Mouse (Mus musculus) limb, embryonic 13.5 days (tissue): ENCODE data around the gene Cplx3. TPM values are rescaled to one million over a fixed set of nuclear protein-coding genes. Genes with fewer than 3 reads are reported as not detected.

Experiments
- ATAC-seq: fragments of 200-750 bp; cut with Nextera tagmentation; 2 replicates; pipeline ENCODE4 v1.8.0; 2017; ENCODE audit warnings: low read depth, moderate number of reproducible peaks, moderate TSS enrichment; ENCODE audit not compliant: low FRiP score
- H3K27ac ChIP-seq: fragments of 300-500 bp; sonication (generic); 2 replicates; pipeline ENCODE4 v1.5.1; 2015; ENCODE audit warnings: inconsistent platforms, mild to moderate bottlenecking, moderate library complexity
- H3K27me3 ChIP-seq: fragments of 300-500 bp; sonication (generic); 2 replicates; pipeline ENCODE4 v1.6.1; 2015; ENCODE audit warnings: mild to moderate bottlenecking, inconsistent platforms
- H3K36me3 ChIP-seq: fragments of 300-500 bp; sonication (generic); 2 replicates; pipeline ENCODE4 v1.6.1; 2015; ENCODE audit warnings: inconsistent platforms, mild to moderate bottlenecking, moderate library complexity
- H3K4me1 ChIP-seq: fragments of 300-500 bp; sonication (generic); 2 replicates; pipeline ENCODE4 v1.6.1; 2015; ENCODE audit warnings: inconsistent platforms
- H3K4me2 ChIP-seq: fragments of 300-500 bp; sonication (generic); replicated peaks from 2 replicates; pipeline ENCODE4 v1.6.1; 2015; ENCODE audit warnings: inconsistent platforms, mild to moderate bottlenecking, moderate library complexity
- H3K4me3 ChIP-seq: fragments of 300-500 bp; sonication (generic); 2 replicates; pipeline ENCODE4 v1.5.1; 2015; ENCODE audit warnings: moderate library complexity, mild to moderate bottlenecking, inconsistent platforms
- H3K9ac ChIP-seq: fragments of 300-500 bp; sonication (generic); 2 replicates; pipeline ENCODE4 v1.6.1; 2015; ENCODE audit warnings: mild to moderate bottlenecking, inconsistent platforms
- H3K9me3 ChIP-seq: fragments of 300-500 bp; sonication (generic); 2 replicates; pipeline ENCODE4 v1.6.1; 2016; ENCODE audit warnings: inconsistent platforms
- WGBS: fragments of 180-500 bp; shearing (Covaris S2); methylation state at CpG from one replicate; pipeline ENCODE4 v1.1.7; 2015; 5-methylcytosine and 5-hydroxymethylcytosine counted together
- polyA plus RNA-seq: library from polyadenylated mRNA; unstranded; fragments of >200 nt; fragmentation: Nextera tagmentation; extraction: Ambion mirVana; gene quantifications from 2 replicates; pipeline ENCODE4 v1.2.1, GENCODE M21; 2015

Cplx3 gene
- not detected in 2 replicates for polyA plus RNA-seq

DNA sequence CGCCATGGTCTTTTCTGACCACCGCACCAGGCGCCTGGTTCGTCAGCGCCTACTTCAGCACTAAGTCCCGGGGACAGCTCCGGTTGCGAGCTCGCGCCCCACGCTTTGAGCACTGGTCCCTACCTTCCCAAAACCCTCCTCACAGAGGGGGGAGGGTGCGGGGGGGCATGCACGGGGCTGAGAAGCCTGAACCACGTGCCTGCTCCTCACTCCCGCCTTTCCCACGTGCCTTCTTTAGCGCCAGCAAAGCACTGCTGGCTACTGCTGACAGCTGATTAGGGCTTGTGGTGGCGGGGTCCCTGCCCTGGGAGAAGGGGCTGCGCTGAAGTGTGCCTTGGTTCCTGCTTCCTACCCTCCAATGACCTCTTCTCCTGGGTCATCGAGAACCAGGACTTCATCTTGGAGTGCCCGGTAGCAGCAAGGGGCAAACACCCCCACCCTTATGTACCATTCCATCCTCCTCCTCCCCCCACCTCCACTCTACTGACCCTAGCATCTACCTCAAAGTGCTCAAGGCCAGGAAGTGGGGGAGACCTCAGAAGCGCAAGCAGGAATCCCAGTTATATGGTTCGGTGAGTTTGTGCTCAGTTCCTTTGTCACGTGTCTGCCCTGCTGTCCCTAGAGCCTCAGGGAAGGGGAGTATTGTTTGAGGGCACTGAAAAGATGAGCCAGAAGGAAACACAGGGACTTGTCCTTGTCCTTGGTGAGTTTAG lies at the start of gene Cplx3:
TSS of gene Cplx3 (minus strand) at position 143 of the 713 bp plus-strand sequence.
- no peaks in the 10 kb centered on the region for H3K36me3 ChIP-seq
- peaks cover 6% of the 10 kb centered on the region; the same call in 1 of the 2 replicates for H3K4me1 ChIP-seq
- no peak within 1 kb of the TSS for H3K27ac ChIP-seq
- peaks cover 24% of the 10 kb centered on the region for H3K27me3 ChIP-seq
- H3K4me3 ChIP-seq: no peak within 1 kb of the TSS
- no peak within 1 kb of the TSS for H3K9ac ChIP-seq
- WGBS: 12% methylated on average over 24 of the region's 24 CpGs
- peak within 1 kb of the TSS; percentile 37 for H3K4me2 ChIP-seq
- no peaks in the 10 kb centered on the region for H3K9me3 ChIP-seq
- ATAC-seq: peak; percentile 89

DNA sequence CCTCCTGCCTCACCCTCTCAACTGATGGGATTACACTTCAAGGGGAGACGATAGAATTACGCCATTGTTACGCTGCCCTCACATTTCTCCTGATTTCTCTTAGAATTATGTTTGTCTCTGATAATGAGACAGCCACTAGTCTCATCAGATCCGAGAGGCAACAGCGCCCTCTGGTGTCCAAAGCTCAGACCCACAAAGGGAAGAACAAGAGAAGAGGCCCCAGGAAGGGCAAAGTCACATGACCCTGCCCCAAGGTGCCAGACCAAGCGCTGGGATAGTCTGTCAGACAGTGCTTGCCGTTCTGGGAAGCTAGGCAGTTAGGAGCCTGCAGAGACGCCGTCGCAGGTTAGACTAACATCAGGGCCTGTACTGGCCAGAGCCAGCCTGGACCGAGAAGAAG lies 49.7 kb upstream of the Cplx3 start:
- H3K27me3 ChIP-seq: peaks cover 27% of the 10 kb centered on the region
- H3K4me1 ChIP-seq: peaks cover 6% of the 10 kb centered on the region
- no peak overlapping the region for H3K27ac ChIP-seq
- no peaks in the 10 kb centered on the region for H3K9me3 ChIP-seq
- no peaks in the 10 kb centered on the region for H3K36me3 ChIP-seq
- peak; percentile 84 for ATAC-seq
- under 1% methylated on average over 11 of the region's 11 CpGs for WGBS
- peak overlapping the region; percentile 18; the same call in 1 of the 2 replicates for H3K4me3 ChIP-seq
- peak overlapping the region; percentile 54 for H3K9ac ChIP-seq
- H3K4me2 ChIP-seq: peak overlapping the region; percentile 60

DNA sequence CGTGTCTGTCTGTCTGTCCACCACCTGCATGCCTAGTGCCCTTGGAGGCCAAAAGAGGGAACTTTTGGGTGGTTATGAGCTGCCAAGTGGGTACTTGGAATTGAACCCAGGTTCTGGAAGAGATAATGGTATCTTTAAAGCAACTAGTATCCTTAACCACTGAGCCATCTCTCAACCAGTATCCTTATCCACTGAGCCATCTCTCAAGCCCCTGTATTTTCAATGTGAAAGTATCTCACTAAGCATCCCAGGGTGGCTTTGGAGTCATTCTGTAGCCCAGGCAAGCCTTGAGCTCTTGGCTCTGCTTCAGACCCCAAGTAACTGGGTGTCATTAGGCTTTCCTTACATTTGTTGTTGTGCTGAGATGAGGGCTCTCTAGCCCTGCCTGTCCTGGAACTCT lies 48.9 kb upstream of the Cplx3 start:
- H3K4me3 ChIP-seq: no peak overlapping the region
- H3K9ac ChIP-seq: no peak overlapping the region
- peaks cover 11% of the 10 kb centered on the region for H3K4me1 ChIP-seq
- H3K9me3 ChIP-seq: no peaks in the 10 kb centered on the region
- no peak for ATAC-seq
- H3K27me3 ChIP-seq: peaks cover 27% of the 10 kb centered on the region
- H3K4me2 ChIP-seq: no peak overlapping the region
- no peaks in the 10 kb centered on the region for H3K36me3 ChIP-seq
- no peak overlapping the region for H3K27ac ChIP-seq
- 89% methylated on average over 1 of the region's 1 CpGs for WGBS

DNA sequence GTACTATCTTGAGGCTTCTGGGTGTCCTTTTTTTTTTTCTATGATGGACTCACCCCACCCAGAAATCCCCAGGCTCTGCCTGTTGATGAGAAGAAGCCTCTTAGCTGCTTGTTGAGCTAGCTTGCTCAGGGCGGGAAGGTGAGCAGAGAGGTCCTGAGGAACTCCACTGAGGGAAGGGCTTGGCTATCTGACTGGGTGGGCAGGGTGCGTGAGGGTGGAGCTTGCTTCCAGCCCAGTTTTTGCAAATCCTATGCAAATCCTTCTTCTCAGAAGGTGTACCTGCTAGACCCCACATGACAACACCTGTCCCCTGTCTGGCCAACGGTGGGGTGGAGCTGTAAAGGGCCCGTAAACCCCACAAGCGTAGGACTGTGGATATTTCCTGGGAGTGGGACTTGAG lies 47.2 kb upstream of the Cplx3 start, which contains the start of gene Csk:
TSS of gene Csk (minus strand) at position 349 of the 400 bp plus-strand sequence.
- H3K4me1 ChIP-seq: peaks cover 11% of the 10 kb centered on the region
- H3K9me3 ChIP-seq: no peaks in the 10 kb centered on the region
- ATAC-seq: no peak
- WGBS: 53% methylated on average over 5 of the region's 5 CpGs
- no peak within 1 kb of the TSS for H3K27ac ChIP-seq
- no peak within 1 kb of the TSS for H3K9ac ChIP-seq
- H3K36me3 ChIP-seq: no peaks in the 10 kb centered on the region
- H3K27me3 ChIP-seq: peaks cover 27% of the 10 kb centered on the region
- H3K4me3 ChIP-seq: no peak within 1 kb of the TSS
- no peak within 1 kb of the TSS for H3K4me2 ChIP-seq

DNA sequence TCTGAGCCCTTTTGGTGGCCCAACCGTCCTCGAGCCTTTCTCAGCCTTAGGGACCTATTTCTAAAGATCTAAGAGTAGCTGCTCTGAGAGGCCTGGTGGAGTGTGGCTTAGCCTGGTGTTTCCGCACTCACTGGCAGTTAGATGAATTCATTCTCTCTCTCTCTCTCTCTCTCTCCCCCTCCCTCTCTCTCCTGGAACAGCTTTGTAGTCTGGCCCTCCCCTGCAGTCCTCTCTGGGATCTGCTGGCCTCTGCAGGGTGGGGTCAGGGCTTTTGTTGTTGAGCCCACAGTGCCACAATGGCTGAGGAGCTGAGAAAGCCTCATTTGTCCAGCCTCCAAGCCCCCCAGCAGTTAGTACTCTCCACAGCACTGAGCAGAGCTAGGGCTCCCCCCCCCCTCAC lies 46.8 kb upstream of the Cplx3 start:
- peaks cover 11% of the 10 kb centered on the region for H3K4me1 ChIP-seq
- H3K36me3 ChIP-seq: no peaks in the 10 kb centered on the region
- 44% methylated on average over 3 of the region's 3 CpGs for WGBS
- no peak for ATAC-seq
- peaks cover 27% of the 10 kb centered on the region for H3K27me3 ChIP-seq
- no peak overlapping the region for H3K9ac ChIP-seq
- no peak overlapping the region for H3K4me3 ChIP-seq
- H3K9me3 ChIP-seq: no peaks in the 10 kb centered on the region
- no peak overlapping the region for H3K4me2 ChIP-seq
- H3K27ac ChIP-seq: no peak overlapping the region

DNA sequence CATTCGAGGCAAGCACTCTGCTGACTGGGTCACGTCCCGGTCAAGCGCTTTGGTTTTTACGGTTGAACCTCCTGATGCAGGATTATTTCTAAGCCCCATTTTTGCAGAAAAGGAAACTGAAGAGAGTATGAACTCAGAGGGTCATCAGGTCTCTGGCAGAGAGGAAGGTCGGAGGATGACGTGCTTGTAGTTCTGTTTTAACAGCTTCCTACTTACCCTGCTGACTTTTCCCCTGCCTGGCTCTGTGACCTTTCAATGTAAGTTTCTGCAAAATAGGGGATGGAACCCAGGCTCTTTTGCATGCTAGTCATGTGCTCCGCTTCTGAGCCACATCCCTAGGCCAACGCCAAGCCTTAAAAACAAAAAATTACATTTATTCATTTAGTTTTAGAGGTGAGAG lies 46.3 kb upstream of the Cplx3 start:
- no peak for ATAC-seq
- Histone ChIP-seq H3K9me3 (no peaks in the 10 kb centered on the region), H3K9ac (no peak overlapping the region), H3K4me1 (peaks cover 11% of the 10 kb centered on the region), H3K4me2 (no peak overlapping the region), H3K4me3 (no peak overlapping the region), H3K36me3 (no peaks in the 10 kb centered on the region), H3K27ac (no peak overlapping the region), H3K27me3 (peaks cover 27% of the 10 kb centered on the region)
- 73% methylated on average over 9 of the region's 9 CpGs for WGBS

DNA sequence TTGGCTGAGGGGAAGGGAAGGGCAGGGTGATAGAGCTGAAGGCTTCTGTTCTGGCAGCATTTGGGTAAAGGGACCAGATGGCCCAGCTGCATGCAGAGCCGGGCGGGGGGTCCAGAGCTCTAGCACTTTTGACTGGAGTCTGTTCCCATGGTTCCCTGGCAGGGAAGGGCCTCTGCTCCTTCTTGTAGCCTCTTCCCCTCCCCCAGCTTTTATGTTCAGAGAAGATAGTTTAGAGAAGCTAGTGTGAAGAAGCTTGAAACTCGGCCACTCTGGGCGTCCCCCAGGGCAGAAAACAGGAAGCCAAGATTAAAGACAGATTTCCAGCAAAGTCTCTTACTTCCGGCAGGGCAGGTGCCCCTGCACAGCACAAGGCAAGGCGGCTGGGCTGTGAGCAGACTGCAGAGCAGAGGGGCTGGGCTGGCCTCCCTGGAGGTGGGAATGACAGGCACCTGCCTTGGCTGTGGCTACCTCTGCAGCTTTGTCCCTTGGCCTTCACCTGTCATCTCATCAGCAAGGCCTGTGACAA lies 44.8 kb upstream of the Cplx3 start:
- Histone ChIP-seq H3K36me3 (no peaks in the 10 kb centered on the region), H3K27me3 (peaks cover 27% of the 10 kb centered on the region), H3K27ac (no peak overlapping the region), H3K9me3 (no peaks in the 10 kb centered on the region), H3K4me2 (no peak overlapping the region), H3K4me3 (no peak overlapping the region), H3K4me1 (peaks cover 11% of the 10 kb centered on the region), H3K9ac (no peak overlapping the region)
- 4% methylated on average over 6 of the region's 6 CpGs for WGBS
- ATAC-seq: no peak

DNA sequence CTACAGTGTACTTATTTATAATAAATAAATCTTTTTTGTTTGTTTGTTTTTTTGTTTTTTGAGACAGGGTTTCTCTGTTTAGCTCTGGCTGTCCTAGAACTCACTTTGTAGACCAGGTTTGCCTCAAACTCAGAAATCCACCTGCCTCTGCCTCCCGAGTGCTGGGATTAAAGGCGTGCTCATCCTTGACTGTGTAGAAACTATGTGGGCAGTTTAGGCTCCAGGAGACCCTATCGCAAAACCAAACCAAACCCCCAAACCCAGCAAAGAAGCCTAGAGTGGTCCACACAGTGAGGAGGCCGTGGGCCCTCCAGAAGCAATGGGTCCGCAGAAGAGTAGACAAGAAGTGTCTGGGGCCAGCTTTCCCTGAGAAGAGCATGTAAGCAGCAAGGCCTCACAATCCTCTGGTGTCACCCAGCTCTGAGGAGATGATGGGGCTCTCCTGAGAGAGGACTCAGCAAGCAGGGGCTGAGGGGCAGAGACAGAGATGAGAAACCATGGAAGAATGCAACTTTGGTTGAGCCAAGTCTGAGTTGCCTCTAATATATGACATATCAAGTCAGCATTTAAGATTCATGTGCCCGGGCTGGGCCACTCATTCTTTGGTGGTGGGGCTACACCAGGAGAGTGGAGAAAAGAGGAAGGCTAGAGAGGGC lies 44.2 kb upstream of the Cplx3 start:
- no peak overlapping the region for H3K9ac ChIP-seq
- no peak for ATAC-seq
- peaks cover 27% of the 10 kb centered on the region for H3K27me3 ChIP-seq
- no peak overlapping the region for H3K4me2 ChIP-seq
- H3K36me3 ChIP-seq: no peaks in the 10 kb centered on the region
- WGBS: 89% methylated on average over 6 of the region's 6 CpGs
- H3K4me3 ChIP-seq: no peak overlapping the region
- H3K4me1 ChIP-seq: peaks cover 11% of the 10 kb centered on the region
- H3K27ac ChIP-seq: no peak overlapping the region
- no peaks in the 10 kb centered on the region for H3K9me3 ChIP-seq

DNA sequence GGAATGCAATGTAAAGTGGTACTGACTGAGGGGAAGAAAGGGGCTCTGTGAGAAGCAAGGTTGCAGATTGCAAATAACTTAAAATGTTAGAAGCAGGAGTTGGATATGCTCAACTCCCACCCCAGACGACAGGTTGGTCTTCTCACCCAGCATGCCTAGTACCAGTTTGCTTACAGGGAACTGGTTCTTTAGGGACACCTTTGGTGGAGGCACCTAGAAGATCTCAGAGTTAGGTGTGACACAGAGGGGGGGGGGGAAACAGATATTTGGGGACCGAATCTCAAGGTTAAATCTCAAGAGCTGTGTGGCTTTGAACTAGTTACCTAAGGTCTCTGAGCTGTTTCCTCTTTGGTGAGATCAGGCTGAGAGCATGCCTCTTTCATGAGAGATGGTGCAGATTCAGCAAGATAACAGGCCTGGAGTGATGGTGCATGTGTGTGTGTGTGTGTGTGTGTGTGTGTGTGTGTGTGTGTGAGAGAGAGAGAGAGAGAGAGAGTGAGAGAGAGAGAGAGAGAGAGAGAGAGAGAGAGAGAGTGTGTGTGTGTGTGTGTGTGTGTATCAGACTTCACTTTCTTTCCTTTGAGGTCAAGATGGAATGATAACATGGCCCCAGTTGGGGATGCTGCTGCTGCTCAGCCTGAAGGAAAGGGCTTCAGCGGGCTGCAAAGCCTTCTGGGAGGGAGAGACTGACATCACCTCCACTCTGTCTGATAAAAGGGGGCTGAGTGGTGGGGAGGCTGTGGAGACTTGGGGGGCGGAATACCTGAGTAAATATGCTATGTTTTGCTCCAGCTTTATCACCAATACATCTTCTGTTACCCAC lies 41.4 kb upstream of the Cplx3 start:
- Histone ChIP-seq H3K36me3 (no peaks in the 10 kb centered on the region; the same call in 1 of the 2 replicates), H3K4me3 (no peak overlapping the region), H3K27ac (no peak overlapping the region), H3K9ac (no peak overlapping the region), H3K4me2 (no peak overlapping the region), H3K4me1 (peaks cover 31% of the 10 kb centered on the region), H3K27me3 (0 out of 2 replicates have a peak, but pooled peaks cover under 1% of the 10 kb centered on the region), H3K9me3 (no peaks in the 10 kb centered on the region)
- WGBS: 71% methylated on average over 4 of the region's 4 CpGs
- no peak for ATAC-seq

DNA sequence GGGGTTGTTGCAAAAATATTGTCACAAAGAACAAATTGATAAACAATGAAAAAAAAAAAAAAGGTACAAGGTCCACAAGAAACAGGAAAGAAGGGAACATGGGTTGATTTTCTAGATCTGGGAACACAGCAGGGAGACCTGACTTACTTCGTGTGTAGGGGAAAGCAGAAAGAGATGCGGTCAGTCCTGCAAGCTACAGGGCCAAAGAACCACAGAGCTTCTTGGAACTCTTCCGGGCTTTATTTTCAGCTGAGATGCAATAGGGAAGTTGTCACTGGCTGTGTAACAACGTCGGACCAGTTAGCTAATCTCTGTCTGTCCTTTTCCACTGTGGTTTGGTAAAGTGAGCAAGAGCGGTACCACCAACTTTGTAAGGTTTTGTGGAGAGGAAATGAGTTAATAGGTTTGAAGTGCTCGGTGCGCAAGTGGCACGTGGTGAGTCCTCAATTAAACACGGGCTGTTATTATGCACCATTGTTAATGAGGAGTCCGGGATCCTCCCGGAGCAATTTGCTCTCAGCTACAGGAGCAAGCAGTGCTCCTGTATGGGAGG lies 40.5 kb upstream of the Cplx3 start:
- Histone ChIP-seq H3K4me1 (peaks cover 40% of the 10 kb centered on the region), H3K9me3 (no peaks in the 10 kb centered on the region), H3K27ac (no peak overlapping the region), H3K4me3 (no peak overlapping the region), H3K9ac (no peak overlapping the region), H3K27me3 (no peaks in the 10 kb centered on the region), H3K36me3 (peaks cover 8% of the 10 kb centered on the region), H3K4me2 (no peak overlapping the region)
- 56% methylated on average over 12 of the region's 12 CpGs for WGBS
- no peak for ATAC-seq

DNA sequence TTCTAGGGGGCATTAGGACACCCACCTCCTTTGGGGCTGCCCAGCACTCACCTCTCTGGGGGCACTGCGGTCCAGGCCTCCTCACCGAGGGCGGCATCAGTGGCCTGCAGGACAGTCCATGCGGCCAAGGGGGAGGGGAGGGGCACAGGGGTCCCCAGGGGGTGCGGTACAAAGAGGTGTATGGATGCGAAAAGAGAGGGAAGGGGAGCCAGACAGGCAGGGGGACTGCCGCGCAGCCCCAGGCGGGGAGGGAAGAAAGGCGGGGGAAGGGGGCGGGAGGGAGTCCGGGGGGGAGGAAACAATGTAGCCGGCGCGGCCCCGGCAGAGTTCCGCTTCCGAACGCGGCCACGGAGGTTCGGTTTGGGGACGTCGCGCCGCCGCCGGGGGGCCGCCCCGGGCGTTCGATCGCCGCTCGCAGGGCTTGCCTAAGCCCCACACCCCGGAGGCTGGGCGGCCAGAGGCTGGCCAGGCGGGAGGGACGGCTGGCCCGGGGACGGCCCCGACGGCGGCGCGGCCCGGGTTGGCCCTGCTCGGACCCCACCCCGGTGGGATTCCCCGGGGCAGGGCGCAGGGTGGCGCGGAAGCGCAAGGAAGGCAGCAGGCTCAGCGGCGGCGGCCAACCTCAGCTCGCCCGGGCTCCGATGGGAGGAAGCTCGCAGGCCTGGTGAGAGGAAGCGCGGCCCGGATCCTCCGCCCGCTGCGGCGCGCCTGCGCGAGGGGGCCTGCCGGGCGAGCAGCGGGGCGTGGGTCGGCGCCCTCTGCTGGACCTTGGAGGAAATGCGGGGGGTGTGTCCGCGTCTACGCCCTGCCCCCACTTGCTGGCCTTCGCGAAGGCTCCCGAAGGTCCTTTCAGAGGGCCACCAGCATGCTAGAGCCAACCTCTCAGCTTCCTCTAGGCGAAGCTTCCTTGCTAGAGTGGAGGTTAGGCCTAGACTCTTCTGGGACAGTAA lies 39.1 kb upstream of the Cplx3 start:
- Histone ChIP-seq H3K4me3 (peak overlapping the region; percentile 74), H3K4me2 (peak overlapping the region; percentile 97), H3K27me3 (no peaks in the 10 kb centered on the region), H3K4me1 (peaks cover 43% of the 10 kb centered on the region), H3K36me3 (peaks cover 15% of the 10 kb centered on the region), H3K27ac (peak overlapping the region; percentile 94), H3K9me3 (no peaks in the 10 kb centered on the region), H3K9ac (peak overlapping the region; percentile 93)
- peak; percentile 89 for ATAC-seq
- under 1% methylated on average over 74 of the region's 85 CpGs for WGBS
